ENCODE assay signal across 9 mouse cellular contexts in the genomic region with DNA sequence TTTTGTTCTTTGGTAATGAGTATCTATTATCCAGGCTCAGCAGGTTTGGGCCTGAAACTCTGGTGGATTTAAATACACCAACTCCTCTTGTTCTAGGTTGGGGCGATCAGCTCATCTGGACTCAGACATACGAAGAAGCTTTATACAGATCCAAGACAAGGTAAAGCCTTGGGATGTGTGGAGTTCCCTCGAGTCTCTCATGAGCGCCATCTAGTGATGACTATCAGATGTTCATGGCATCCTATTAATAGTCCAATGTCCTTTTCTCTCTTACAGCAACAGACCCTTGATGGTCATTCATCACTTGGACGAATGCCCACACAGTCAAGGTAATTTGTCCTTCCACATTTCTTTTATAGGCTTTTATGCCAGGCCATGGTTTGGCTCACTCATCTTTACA. TPM values are rescaled to one million over a fixed set of nuclear protein-coding genes. Genes with fewer than 3 reads are reported as not detected.
DNase-seq lines count a peak whose midpoint lies in the region; ATAC-seq lines count a peak whose summit lies in the region.
"Had no signal": no experiment of that assay in that cellular context is flagged by ENCODE, and none has a peak within 500 bp of the region (broad histone marks: within the 10 kb centered on the region; RNA-seq: fewer than 3 reads in every experiment).

No protein-coding gene starts in this region.

- H3K27me3 ChIP-seq in heart, embryonic 14.5 days (ENCODE audit: control insufficient read depth, insufficient read depth, low read length): no peaks in the 10 kb centered on the region
- no peaks in the 10 kb centered on the region for H3K27me3 ChIP-seq in heart, embryonic 12.5 days (replicated peaks)
- H3K27me3 ChIP-seq in hindbrain, embryonic 16.5 days (replicated peaks; ENCODE audit: control insufficient read depth, insufficient read depth, low read length): no peaks in the 10 kb centered on the region

- no peak overlapping the region for H3K4me3 ChIP-seq in heart, embryonic 14.5 days (ENCODE audit: control insufficient read depth in 1 of 2, insufficient read depth in 1 of 2, low read depth in 1 of 2, low read length in 2 of 2)
- no peak overlapping the region for H3K4me3 ChIP-seq in heart, embryonic 12.5 days
- no peak overlapping the region for H3K4me3 ChIP-seq in hindbrain, embryonic 16.5 days (ENCODE audit: low read length)

- no peaks in the 10 kb centered on the region; a peak in 1 of 4 replicates for H3K4me1 ChIP-seq in heart, embryonic 14.5 days (ENCODE audit: control insufficient read depth in 2 of 2, insufficient read depth in 2 of 2, low read length in 2 of 2)
- 0 out of 2 replicates have a peak, but pooled peaks cover 3% of the 10 kb centered on the region for H3K4me1 ChIP-seq in heart, embryonic 12.5 days (replicated peaks)
- H3K4me1 ChIP-seq in hindbrain, embryonic 16.5 days (ENCODE audit: control insufficient read depth, insufficient read depth, low read depth, low read length): peaks cover 3% of the 10 kb centered on the region; the same call in 1 of the 2 replicates

- H3K9ac ChIP-seq in heart, embryonic 14.5 days (ENCODE audit: low read length): no peak overlapping the region
- H3K9ac ChIP-seq in heart, embryonic 12.5 days: no peak overlapping the region
- no peak overlapping the region for H3K9ac ChIP-seq in hindbrain, embryonic 16.5 days (ENCODE audit: low read depth, low read length)

- H3K27ac ChIP-seq in heart, embryonic 14.5 days (replicated peaks in 1 of 2; ENCODE audit: control insufficient read depth in 1 of 2, insufficient read depth in 1 of 2, low read depth in 2 of 2, low read length in 2 of 2): no peak overlapping the region
- no peak overlapping the region for H3K27ac ChIP-seq in heart, embryonic 12.5 days (ENCODE audit: poor library complexity, severe bottlenecking)
- H3K27ac ChIP-seq in hindbrain, embryonic 16.5 days (ENCODE audit: low read depth, low read length): no peak overlapping the region

- H3K36me3 ChIP-seq in heart, embryonic 14.5 days (ENCODE audit: control insufficient read depth, insufficient read depth, low read length): no peaks in the 10 kb centered on the region
- H3K36me3 ChIP-seq in heart, embryonic 12.5 days: no peaks in the 10 kb centered on the region
- H3K36me3 ChIP-seq in hindbrain, embryonic 16.5 days (ENCODE audit: control insufficient read depth, insufficient read depth, low read length): no peaks in the 10 kb centered on the region

- ATAC-seq in heart, embryonic 14.5 days (ENCODE audit: insufficient number of reproducible peaks, insufficient read depth, low FRiP score, low read depth): 0 out of 2 replicates have a peak, but pooled peaks have one; percentile 17
- ATAC-seq in heart, embryonic 12.5 days (ENCODE audit: insufficient number of reproducible peaks, low FRiP score): no peak
- ATAC-seq in common myeloid progenitor, adult 5-6 weeks (replicated peaks; ENCODE audit: low read depth, poor library complexity, severe bottlenecking): peak; percentile 70
- peak; percentile 50; the same call in 1 of the 2 replicates for ATAC-seq in hindbrain, embryonic 16.5 days

- no peaks in the 10 kb centered on the region for H3K9me3 ChIP-seq in heart, embryonic 14.5 days (ENCODE audit: control insufficient read depth, low read length)
- H3K9me3 ChIP-seq in heart, embryonic 12.5 days (replicated peaks): no peaks in the 10 kb centered on the region
- no peaks in the 10 kb centered on the region for H3K9me3 ChIP-seq in hindbrain, embryonic 16.5 days (ENCODE audit: control insufficient read depth, low read length)

- 29% methylated on average over 5 of the region's 5 CpGs for WGBS in heart, embryonic 14.5 days
- 29% methylated on average over 5 of the region's 5 CpGs for WGBS in heart, embryonic 12.5 days
- WGBS in hindbrain, embryonic 16.5 days: 30% methylated on average over 5 of the region's 5 CpGs

- DNase-seq in thymus, postnatal 14 days: peak; percentile 19
- no peak for DNase-seq in thymus, adult 18-20 months
- DNase-seq in naive thymus-derived CD4-positive, alpha-beta T cell, adult 2 months (ENCODE audit: low read depth): peak; percentile 60
- no peak for DNase-seq in ovary, adult 18-20 months (ENCODE audit: low spot score)

- no peak overlapping the region for H3K4me2 ChIP-seq in heart, embryonic 14.5 days (ENCODE audit: low read length)
- no peak overlapping the region for H3K4me2 ChIP-seq in heart, embryonic 12.5 days
- no peak overlapping the region for H3K4me2 ChIP-seq in hindbrain, embryonic 16.5 days (ENCODE audit: low read length)

RNA-seq across cellular contexts. Expression of a gene that starts 3.1 kb away (rescaled TPM):
- 0.27 and 0.62 TPM in 2 replicates for polyA plus RNA-seq in heart, embryonic 14.5 days (2014; fragmentation: Nextera tagmentation; extraction: Ambion mirVana)
- polyA plus RNA-seq in heart, embryonic 12.5 days (2016; fragmentation: Nextera tagmentation; extraction: Ambion mirVana): 0.33 and 0.52 TPM in 2 replicates
- total RNA-seq in common myeloid progenitor, adult 5-6 weeks (2017): not detected in 2 replicates
- polyA plus RNA-seq in hindbrain, embryonic 16.5 days (2015; fragmentation: Nextera tagmentation; extraction: Ambion mirVana): not detected in 2 replicates
- total RNA-seq: adrenal gland, adult 18-20 months had no signal

RNA-seq across cellular contexts. Expression of a gene that starts 46.5 kb away (rescaled TPM):
- polyA plus RNA-seq in heart, embryonic 14.5 days (2014; fragmentation: Nextera tagmentation; extraction: Ambion mirVana): 62.6 and 66.8 TPM in 2 replicates
- polyA plus RNA-seq in heart, embryonic 12.5 days (2016; fragmentation: Nextera tagmentation; extraction: Ambion mirVana): 72.7 and 77.4 TPM in 2 replicates
- total RNA-seq in common myeloid progenitor, adult 5-6 weeks (2017): 82.4 and 83.0 TPM in 2 replicates
- 378 and 391 TPM in 2 replicates for polyA plus RNA-seq in hindbrain, embryonic 16.5 days (2015; fragmentation: Nextera tagmentation; extraction: Ambion mirVana)

Comparison
In these comparisons a context has a peak if more than half of its experiments do, and no peak if none do; other contexts are left out.
1. DNase-seq: peak in thymus, postnatal 14 days (single experiment) and naive thymus-derived CD4-positive, alpha-beta T cell, adult 2 months (single experiment); none in thymus, adult 18-20 months (0 of 2) and ovary, adult 18-20 months (single experiment).